8 mouse cellular contexts compared by ENCODE assay signal in the genomic region with DNA sequence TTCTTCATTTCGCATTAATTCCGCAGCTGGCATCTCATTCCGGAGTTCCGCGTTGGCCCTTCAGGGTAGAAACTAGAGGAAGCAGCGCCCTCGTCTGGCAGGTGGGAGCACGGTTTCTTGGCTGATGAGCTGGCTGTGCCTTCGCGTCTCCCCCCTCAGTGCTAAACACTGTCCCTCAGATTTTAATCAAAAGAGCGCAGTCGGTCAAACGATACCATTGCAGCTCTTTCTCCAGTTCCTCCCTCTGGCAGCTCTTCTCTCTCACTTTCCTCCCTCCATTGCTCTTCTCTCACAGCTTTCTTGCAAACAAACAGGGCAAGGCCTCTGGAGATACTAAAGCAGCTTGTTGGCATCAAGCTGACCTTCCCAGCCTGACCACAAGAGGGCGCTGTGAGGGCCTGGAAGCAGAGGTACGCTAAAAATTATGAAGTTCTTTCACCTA. TPM values are rescaled to one million over a fixed set of nuclear protein-coding genes. Genes with fewer than 3 reads are reported as not detected.
A peak's percentile ranks its signal among the peaks of the same experiment; 100 is the strongest.
DNase-seq lines count a peak whose midpoint lies in the region; ATAC-seq and TF ChIP-seq lines count a peak whose summit lies in the region.

No protein-coding gene starts in this region.

- H3K27ac ChIP-seq in left cerebral cortex, adult 2 months = no peak overlapping the region

- TF ChIP-seq CTCF in left cerebral cortex, adult 2 months (IDR thresholded peaks at IDR 0.05) = peak; percentile 77

- peak; percentile 91 for ATAC-seq in activated CD4-positive, CD25-positive, alpha-beta regulatory T cell, adult 4 months
- peak; percentile 93 for ATAC-seq in common myeloid progenitor, adult 5-6 weeks (replicated peaks; ENCODE audit: low read depth, poor library complexity, severe bottlenecking)
- peak; percentile 92 for ATAC-seq in megakaryocyte, adult 5-6 weeks (ENCODE audit: poor library complexity, severe bottlenecking)

- intact Hi-C loops in left cerebral cortex, adult 2 months (cut with DNase I) = loop anchor here (1.0 to 2.0 kb wide), 2 partner anchors 48 to 180 kb away; a partner anchor contains a TSS

- 0 out of 2 replicates have a peak overlapping the region, but pooled peaks have one; percentile 22 for H3K4me3 ChIP-seq in left cerebral cortex, adult 2 months

- DNase-seq in gastrocnemius, adult 8-10 months (ENCODE audit: low spot score in 2 of 2) = peak; percentile 80 to 81
- DNase-seq in hindlimb bud, embryonic 11.5 days (ENCODE audit: extremely low spot score, low read depth, low spot score) = peak; percentile 83
- peak; percentile 90 to 92 for DNase-seq in left cerebral cortex, adult 2 months (ENCODE audit: extremely low spot score in 1 of 2, low spot score in 2 of 2)
- peak; percentile 94 for DNase-seq in right cerebral cortex, adult 18-20 months
- DNase-seq in urinary bladder, adult 2 months (ENCODE audit: low spot score) = peak; percentile 85

RNA-seq across cellular contexts. Expression of a gene that starts 2.9 kb away (rescaled TPM):
- polyA plus RNA-seq in activated CD4-positive, CD25-positive, alpha-beta regulatory T cell, adult 4 months (2017; shearing (Covaris generic)) = 1 to 10 TPM; 2.6 to 4.1 TPM
- total RNA-seq in common myeloid progenitor, adult 5-6 weeks (2017) = not detected in 2 replicates
- total RNA-seq in gastrocnemius, adult 8-10 months (2022) = not detected
- total RNA-seq in left cerebral cortex, adult 2 months (2021) = under 1 TPM in 1 of 2 experiments, not detected in 1; 0.07 TPM
- total RNA-seq in megakaryocyte, adult 5-6 weeks (2015) = 0.02 and 0.07 TPM in 2 replicates
- not detected in 2 replicates for total RNA-seq in megakaryocyte, adult 5-6 weeks (2017)
- 0.52 and 0.68 TPM in 2 replicates for polyA plus RNA-seq in urinary bladder, adult 2 months (2012; rRNA removed)

RNA-seq across cellular contexts. Expression of a gene that starts 5.4 kb away (rescaled TPM):
- 10 to 100 TPM; 22.2 to 25.5 TPM for polyA plus RNA-seq in activated CD4-positive, CD25-positive, alpha-beta regulatory T cell, adult 4 months (2017; shearing (Covaris generic))
- total RNA-seq in common myeloid progenitor, adult 5-6 weeks (2017) = 1.4 and 1.8 TPM in 2 replicates
- 10 to 100 TPM in 1 of 4 experiments, 1 to 10 TPM in 3; 6.8 to 10.2 (median 8.3) TPM for total RNA-seq in gastrocnemius, adult 8-10 months (2022)
- total RNA-seq in left cerebral cortex, adult 2 months (2021) = 10 to 100 TPM; 69.2 to 78.7 TPM
- 0.80 and 1.5 TPM in 2 replicates for total RNA-seq in megakaryocyte, adult 5-6 weeks (2015)
- total RNA-seq in megakaryocyte, adult 5-6 weeks (2017) = 0.66 TPM in 1 of 2 replicates, not detected in the other
- polyA plus RNA-seq in urinary bladder, adult 2 months (2012; rRNA removed) = 30.7 and 33.5 TPM in 2 replicates

RNA-seq across cellular contexts. Expression of a gene that starts 40.2 kb away (rescaled TPM):
- polyA plus RNA-seq in activated CD4-positive, CD25-positive, alpha-beta regulatory T cell, adult 4 months (2017; shearing (Covaris generic)) = not detected
- not detected in 2 replicates for total RNA-seq in common myeloid progenitor, adult 5-6 weeks (2017)
- not detected for total RNA-seq in gastrocnemius, adult 8-10 months (2022)
- not detected for total RNA-seq in left cerebral cortex, adult 2 months (2021)
- total RNA-seq in megakaryocyte, adult 5-6 weeks (2015) = not detected in 2 replicates
- not detected in 2 replicates for total RNA-seq in megakaryocyte, adult 5-6 weeks (2017)
- polyA plus RNA-seq in urinary bladder, adult 2 months (2012; rRNA removed) = not detected in 2 replicates

Comparison
In these comparisons a context has a peak if more than half of its experiments do, and no peak if none do; other contexts are left out.
1. RNA of a gene that starts 5.4 kb away (total RNA-seq): 69.2 to 78.7 TPM in left cerebral cortex, adult 2 months; 6.8 to 10.2 TPM in gastrocnemius, adult 8-10 months, 1.4 to 1.8 TPM in common myeloid progenitor, adult 5-6 weeks and 0.66 to 1.5 TPM in megakaryocyte, adult 5-6 weeks; every median in the first group is over 4 times any median in the second.
2. Peak in every context shown above with its lines, with median percentiles within 50 percentile points of each other: ATAC-seq and DNase-seq.